Mouse (Mus musculus) naive thymus-derived CD4-positive, alpha-beta T cell, adult 2 months (primary cell): ENCODE data around the gene Rbm38.

Experiments
- DNase-seq: peaks from one replicate; pipeline ENCODE4 v3.0.0-alpha.2; 2011; ENCODE audit warnings: low read depth

Gene Rbm38

DNA sequence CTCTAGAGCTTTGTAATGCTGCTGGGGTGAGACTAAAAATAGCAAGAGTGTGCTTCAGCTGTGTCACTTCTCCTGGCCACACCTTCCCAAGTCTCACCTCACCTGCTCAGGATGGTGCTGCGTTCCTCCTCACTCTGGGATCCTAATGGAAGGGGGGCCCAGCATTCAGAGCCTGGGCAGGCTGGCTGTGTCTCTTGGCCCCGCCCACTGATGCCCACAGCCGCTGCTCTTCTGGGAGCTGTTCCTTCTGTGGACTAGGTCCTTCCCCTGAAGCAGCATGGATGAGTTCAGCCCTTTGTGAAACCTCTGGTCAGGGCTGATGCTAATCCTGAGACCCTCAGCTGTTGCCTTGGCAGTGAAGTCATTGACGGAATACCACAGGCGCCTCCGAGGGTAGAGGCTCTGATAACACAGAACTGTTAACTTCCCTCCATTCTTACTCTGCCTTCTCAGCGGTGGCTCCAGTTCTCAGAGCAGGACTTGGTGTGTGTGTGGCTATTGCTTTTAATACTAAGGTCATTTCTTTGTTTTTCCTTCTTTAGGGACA lies 5.5 kb upstream of the Rbm38 start:
- DNase-seq, result no peak

DNA sequence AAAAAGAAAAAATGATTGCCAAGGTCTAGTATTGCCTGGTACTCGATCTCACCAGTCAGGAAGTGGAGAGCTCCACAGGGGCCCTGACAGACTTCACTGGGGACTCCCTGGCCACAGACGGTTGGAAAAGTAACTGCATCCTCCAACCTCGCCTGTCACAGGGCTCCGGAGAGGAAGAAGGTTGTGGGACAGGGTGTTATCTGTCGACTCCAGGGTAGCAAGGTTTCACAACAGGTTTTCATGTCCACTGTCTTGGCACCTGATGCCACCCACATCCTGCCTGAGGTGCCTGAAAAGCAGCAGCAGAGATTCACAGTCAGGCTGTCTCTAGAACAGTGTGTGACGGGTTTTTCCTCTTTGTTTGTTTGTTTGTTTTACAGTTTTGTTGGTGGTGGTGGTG lies 2.4 kb upstream of the Rbm38 start:
- peak; percentile 85 for DNase-seq

DNA sequence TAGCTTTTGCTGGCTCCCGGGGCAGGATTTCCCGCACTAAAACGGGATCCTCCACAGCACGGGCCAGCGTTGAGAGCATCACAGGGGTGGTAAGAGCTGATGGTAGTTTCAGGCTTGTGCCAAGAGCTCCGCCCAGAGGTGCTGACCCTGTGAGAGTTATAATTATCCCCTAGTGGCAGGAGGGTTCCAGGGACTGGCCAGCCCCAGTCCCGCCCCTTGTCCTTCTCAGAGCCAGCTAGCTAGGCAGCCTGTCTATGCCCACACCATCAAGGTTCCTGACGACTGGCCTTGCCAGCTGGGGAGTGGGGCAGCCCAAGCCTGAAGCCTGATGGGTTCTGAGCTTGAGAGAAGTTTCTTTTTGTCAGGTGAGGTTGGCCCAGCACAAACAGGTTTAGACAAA lies 1.7 kb upstream of the Rbm38 start:
- peak; percentile 40 for DNase-seq

DNA sequence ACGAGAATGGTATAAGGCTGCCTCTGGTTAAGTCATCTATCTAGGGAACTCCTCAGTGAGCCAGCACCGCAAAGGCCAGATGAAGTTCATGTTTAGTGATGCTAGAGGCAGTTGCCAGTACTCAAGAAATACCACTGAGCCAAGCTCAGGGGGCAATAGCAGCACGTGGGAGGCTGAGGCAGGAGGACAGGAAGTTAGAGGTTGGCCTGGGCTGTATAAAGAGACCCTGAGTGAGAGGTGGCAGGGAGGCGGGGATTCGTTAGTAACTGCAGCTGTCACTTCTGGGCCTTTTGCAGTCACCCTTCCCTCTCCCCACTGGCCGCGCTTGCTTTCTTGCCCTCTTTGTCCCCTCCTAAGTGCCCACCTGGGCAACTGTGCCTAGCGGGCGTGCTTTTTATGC lies 976 bp upstream of the Rbm38 start:
- DNase-seq, result peak; percentile 66

DNA sequence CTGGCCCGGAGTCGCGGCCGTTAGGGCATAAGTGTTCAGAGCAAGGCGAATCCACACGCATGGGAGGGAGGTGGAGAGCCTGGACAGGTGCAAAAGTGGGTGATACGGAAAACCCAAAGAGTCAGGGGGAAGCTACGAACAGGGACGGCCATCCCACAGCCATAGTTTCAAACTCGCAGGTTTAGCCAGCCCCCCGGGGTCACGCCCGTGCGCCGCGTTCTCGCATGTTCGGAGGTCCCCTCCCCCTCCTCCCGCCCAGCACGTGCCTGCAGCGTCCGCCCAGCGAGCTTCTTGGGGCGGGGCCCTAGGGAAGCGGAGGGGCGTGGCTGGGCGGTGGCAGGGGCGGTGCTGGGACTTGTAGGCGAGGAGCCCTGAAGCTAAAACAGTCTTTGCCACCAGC lies 508 bp upstream of the Rbm38 start:
- DNase-seq, result peak; percentile 94

- peak; percentile 95 for DNase-seq
These were observed 1.3 kb downstream of the Rbm38 start for GRCm38 (mm10) chr2:173021633-173022055.

DNA sequence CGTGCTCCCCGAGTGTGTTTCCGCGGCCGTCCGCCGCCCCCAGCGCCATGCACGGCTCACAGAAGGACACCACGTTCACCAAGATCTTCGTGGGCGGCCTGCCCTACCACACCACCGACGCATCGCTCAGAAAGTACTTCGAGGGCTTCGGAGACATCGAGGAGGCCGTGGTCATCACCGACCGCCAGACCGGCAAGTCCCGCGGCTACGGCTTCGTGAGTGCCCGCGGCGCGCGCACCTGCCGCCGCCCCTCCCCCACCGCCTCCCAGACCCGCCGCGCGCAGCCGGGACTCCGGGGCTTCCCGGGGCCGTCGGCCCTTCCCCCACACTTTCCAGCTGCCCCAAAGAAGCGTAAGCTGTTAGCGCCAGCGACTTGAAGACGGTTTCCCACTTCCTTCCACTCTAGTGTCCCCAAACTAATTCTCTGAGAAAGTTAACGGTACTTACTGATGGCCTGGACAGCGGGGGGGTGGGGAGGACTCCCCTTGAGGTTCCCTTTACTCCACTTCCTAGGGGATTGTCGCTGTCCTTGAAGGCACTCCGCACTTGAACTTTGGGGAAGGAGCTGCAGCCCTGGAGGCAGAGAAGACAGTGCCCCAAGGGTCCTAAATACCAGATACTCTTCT lies 1.9 kb downstream of the Rbm38 start:
- DNase-seq, result no peak

- DNase-seq, result peak; percentile 38
These were observed 2.5 kb downstream of the Rbm38 start for GRCm38 (mm10) chr2:173022813-173023212.

- peak; percentile 83 for DNase-seq
These were observed 3.1 kb downstream of the Rbm38 start for GRCm38 (mm10) chr2:173023371-173023851.

DNA sequence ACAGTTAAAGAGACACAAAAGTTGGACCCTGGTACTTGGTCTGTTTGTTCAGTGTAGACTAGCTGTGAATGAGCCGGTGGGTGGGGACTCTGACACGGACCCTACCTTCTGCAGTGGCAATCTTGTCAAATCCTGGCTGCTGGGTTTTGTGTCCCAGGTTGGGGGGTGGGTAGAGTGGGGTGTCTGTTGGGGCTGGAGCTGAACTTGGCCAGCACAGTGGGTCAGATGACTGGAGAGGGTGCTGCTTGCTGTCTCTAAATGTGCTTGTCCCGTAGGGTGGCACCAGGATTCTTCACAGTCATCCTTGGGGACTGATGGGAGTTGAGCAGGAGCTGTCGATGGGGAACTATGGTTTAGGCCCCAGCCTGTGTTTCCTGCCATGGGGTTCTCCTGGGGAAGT lies 3.7 kb downstream of the Rbm38 start:
- no peak for DNase-seq

GRCm38 (mm10) chr2:173024392-173024791 lies 4.1 kb downstream of the Rbm38 start:
- peak; percentile 46 for DNase-seq

DNA sequence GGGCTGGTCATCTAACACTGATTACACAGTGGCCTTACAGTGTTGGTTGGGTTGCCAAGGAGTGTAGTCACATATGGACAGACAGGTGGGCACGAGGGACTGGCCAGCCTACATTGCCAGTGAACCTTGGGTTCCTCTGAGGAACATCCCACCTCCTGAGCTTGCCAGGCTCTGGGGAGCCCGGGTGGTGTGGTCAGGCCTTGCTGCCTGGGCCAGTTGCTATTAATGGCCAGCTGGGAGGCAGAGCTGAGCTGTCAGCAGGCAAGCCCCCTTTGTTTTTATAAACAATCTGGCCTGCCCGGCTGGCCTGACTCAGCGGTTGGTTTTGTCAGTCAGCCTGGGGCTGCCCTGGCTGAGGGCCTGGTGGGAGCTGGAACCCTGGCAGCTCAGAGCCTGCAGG lies 4.6 kb downstream of the Rbm38 start:
- DNase-seq, result no peak

DNA sequence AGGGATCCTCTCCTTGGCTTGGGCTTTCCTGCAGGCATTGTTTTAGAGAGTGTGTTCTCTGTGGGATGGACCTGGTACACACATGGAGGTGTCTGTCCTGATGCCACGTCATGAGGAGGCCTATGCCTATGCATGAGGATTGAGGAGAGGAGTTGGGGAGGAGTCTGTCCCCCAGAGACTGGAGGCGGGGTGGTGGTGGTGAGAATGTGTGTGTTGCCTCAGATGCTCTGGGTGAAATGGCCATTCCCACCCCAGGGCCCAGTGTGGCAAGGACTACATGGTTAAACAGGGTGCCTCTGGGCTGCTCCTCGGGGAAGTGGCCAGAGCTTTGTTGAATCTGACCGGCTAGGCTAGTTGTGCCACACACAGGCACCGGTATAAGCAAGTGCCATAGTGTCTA lies 6.0 kb downstream of the Rbm38 start:
- DNase-seq, result no peak

- peak; percentile 90 for DNase-seq
These were observed 6.4 kb downstream of the Rbm38 start for GRCm38 (mm10) chr2:173026688-173027131.

- DNase-seq, result peak; percentile 48
These were observed 7.0 kb downstream of the Rbm38 start for GRCm38 (mm10) chr2:173027169-173027823.

- peak; percentile 18 for DNase-seq
These were observed 7.7 kb downstream of the Rbm38 start for GRCm38 (mm10) chr2:173027824-173028495.

DNA sequence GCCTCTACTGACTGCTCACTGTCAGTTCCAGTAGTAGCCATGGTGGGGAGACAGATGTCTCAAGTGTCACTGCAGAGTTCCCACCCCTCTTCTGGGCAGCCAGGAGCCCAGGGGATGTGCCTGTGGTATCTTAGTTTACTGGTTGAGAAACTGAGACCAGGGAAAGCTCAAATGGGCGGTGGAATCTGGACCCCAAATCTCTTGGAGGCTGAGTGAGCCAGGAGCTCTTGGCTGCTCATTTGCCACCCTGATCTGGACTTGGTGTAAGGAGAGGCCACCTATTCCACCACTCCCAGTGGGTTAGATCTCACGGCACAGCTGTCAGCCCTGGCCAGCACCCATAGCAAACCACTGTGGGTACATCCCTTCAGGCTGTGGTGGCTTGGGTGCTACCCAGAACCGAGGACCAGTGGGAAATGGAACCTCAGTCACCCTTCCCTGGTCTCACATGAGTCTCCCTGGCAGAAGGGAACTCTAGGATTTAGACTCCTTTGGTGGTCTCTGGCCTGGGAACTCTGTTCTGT lies 8.3 kb downstream of the Rbm38 start:
- peak; percentile 18 for DNase-seq

DNA sequence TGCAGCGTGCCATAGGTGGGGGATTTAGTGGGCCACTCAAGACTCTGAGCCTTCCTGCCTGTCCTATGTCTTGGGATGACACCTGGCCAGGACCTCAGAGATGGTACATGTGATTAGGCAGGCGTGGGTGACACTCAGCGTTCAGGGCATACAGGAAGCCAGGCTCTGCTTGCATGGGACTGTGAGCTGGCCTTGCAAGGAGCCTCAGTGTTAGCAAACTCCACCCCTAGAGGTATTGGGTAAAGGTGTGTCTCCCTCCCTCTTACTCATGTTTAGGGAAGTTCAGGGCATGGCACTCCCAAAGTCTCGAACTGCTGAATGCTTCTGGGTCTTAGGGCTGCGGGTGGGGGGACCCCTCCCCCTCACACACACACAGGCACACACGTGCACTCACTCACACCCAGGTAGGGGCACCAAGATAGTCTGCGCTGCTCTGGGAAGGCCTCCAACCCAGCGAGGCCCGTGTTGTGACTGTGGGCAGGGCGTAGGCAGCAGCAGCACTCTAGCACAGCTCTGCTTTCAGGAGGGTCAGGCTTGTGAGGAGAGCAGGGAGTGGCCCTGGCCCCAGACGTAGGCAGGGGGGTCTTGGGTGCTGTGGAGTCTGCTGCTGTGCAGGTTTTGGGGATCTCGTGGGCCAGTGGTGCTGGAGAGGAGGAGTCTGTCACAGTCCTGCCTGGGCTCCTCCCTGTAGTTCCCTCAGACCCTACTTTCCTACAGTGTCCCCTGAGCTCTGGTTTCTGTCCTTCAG lies 10.5 kb downstream of the Rbm38 start:
- DNase-seq, result peak; percentile 58

GRCm38 (mm10) chr2:173033531-173033930 lies 13.2 kb downstream of the Rbm38 start:
- peak; percentile 62 for DNase-seq

GRCm38 (mm10) chr2:173034998-173035397 lies 14.7 kb downstream of the Rbm38 start:
- DNase-seq, result peak; percentile 31

DNA sequence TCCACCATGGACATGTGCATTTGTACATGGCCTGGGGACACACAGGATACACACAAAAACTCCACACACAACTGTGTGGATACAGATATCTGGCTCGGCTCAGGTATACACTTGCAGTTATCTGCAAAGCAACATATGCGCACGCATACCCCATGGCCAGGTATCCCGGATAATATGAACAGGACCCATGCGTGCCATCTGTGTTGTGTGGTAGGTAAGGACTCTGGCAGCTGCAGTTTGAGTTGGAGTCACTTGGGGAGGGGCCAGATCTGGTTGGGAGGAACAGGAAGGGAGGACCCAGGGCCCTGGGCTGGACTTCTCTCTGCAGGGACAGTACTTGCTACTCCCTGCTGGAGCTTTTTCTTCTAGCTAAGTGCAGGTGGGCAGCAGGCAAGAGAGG lies 15.4 kb downstream of the Rbm38 start:
- DNase-seq, result no peak

GRCm38 (mm10) chr2:173036055-173036454 lies 15.8 kb downstream of the Rbm38 start:
- DNase-seq, result no peak
